Mouse (Mus musculus) liver, embryonic 16.5 days (tissue): Measurements from ENCODE around the gene Clstn1. TPM values are rescaled to one million over a fixed set of nuclear protein-coding genes. Genes with fewer than 3 reads are reported as not detected.

ENCODE experiments used
- ATAC-seq: fragments of 200-750 bp; cut with Nextera tagmentation; 2 replicates; pipeline ENCODE4 v1.8.0; 2017; ENCODE audit warnings: low read depth, mild to moderate bottlenecking, moderate number of reproducible peaks, moderate library complexity
- H3K27ac ChIP-seq: fragments of 300-500 bp; sonication (generic); 2 replicates; pipeline ENCODE4 v1.5.1; 2014; ENCODE audit warnings: mild to moderate bottlenecking, low read length
- H3K27me3 ChIP-seq: fragments of 300-500 bp; sonication (generic); 2 replicates; pipeline ENCODE4 v1.6.1; 2014; ENCODE audit warnings: low read depth, low read length, mixed read lengths; ENCODE audit not compliant: control insufficient read depth, insufficient read depth
- H3K36me3 ChIP-seq: fragments of 300-500 bp; sonication (generic); 2 replicates; pipeline ENCODE4 v1.6.1; 2014; ENCODE audit warnings: mild to moderate bottlenecking; ENCODE audit not compliant: control insufficient read depth, insufficient read depth
- H3K4me1 ChIP-seq: fragments of 300-500 bp; sonication (generic); 2 replicates; pipeline ENCODE4 v1.6.1; 2014; ENCODE audit warnings: low read depth, low read length, mixed read lengths; ENCODE audit not compliant: control insufficient read depth
- H3K4me2 ChIP-seq: fragments of 300-500 bp; sonication (generic); 2 replicates; pipeline ENCODE4 v1.6.1; 2014; ENCODE audit warnings: low read depth, low read length, mixed read lengths
- H3K4me3 ChIP-seq: fragments of 300-500 bp; sonication (generic); 2 replicates; pipeline ENCODE4 v1.5.1; 2014; ENCODE audit warnings: low read depth, mild to moderate bottlenecking, low read length
- H3K9ac ChIP-seq: fragments of 300-500 bp; sonication (generic); 2 replicates; pipeline ENCODE4 v1.6.1; 2014; ENCODE audit warnings: low read depth, low read length
- H3K9me3 ChIP-seq: fragments of 300-500 bp; sonication (generic); replicated peaks from 2 replicates; pipeline ENCODE4 v1.6.1; 2016; ENCODE audit warnings: low read length; ENCODE audit not compliant: control insufficient read depth
- WGBS: fragments of 180-500 bp; shearing (Covaris S2); extraction: QIAGEN DNeasy Blood & Tissue Kit; methylation state at CpG from one replicate; pipeline ENCODE4 v1.1.7; 2014; ENCODE audit not compliant: insufficient replicate concordance; 5-methylcytosine and 5-hydroxymethylcytosine counted together
- polyA plus RNA-seq: library from polyadenylated mRNA; unstranded; fragments of >200 nt; fragmentation: Nextera tagmentation; extraction: Ambion mirVana; gene quantifications from 2 replicates; pipeline ENCODE4 v1.2.1, GENCODE M21; 2015

Gene Clstn1
- 1.1 and 1.4 TPM in 2 replicates for polyA plus RNA-seq

DNA sequence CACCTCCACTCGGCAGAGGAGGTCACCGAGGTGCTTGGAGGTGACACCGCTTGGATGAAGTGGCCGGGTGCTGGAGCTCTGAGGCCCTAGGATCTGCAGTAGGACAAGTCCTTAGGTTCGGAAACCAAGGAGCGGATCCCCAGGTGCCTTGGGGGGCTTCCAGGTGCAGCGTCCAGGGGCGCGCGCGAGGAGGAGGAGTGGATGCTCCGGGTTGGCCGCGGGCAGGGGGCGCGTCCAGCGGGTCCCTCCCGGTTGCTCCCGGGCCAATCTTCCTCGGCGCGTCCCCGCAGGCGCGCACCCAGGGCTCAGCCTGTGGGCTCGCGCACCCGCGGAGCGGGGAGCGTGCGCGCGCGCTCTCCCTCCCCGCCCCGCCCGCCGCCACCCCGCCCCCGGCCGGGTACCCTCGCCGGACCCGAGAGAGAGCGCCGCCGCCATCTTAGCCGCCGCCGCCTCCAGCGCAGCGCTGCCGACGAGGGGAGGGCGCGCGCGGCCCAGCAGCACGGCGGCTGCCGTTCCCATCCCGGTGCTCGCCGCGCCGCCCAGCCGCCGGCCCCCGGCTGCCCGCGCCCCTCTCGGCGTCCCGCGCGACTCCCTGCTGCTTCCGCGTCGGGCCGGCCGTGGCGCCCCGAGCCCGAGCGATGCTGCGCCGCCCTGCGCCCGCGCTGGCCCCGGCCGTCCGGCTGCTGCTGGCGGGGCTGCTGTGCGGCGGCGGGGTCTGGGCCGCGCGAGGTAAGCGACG is at the start of gene Clstn1:
Gene Clstn1, plus strand, starts transcription at position 425 of the 739 bp plus-strand sequence.
- Histone ChIP-seq H3K9me3 (no peaks in the 10 kb centered on the region), H3K4me2 (peak within 1 kb of the TSS; percentile 70), H3K9ac (peak within 1 kb of the TSS; percentile 24; the same call in 1 of the 2 replicates), H3K4me3 (peak within 1 kb of the TSS; percentile 63), H3K4me1 (no peaks in the 10 kb centered on the region; the same call in none of the 2 replicates), H3K36me3 (no peaks in the 10 kb centered on the region), H3K27ac (no peak within 1 kb of the TSS), H3K27me3 (peaks cover 55% of the 10 kb centered on the region)
- ATAC-seq, result peak; percentile 24; the same call in 1 of the 2 replicates
- 1% methylated on average over 70 of the region's 103 CpGs for WGBS

DNA sequence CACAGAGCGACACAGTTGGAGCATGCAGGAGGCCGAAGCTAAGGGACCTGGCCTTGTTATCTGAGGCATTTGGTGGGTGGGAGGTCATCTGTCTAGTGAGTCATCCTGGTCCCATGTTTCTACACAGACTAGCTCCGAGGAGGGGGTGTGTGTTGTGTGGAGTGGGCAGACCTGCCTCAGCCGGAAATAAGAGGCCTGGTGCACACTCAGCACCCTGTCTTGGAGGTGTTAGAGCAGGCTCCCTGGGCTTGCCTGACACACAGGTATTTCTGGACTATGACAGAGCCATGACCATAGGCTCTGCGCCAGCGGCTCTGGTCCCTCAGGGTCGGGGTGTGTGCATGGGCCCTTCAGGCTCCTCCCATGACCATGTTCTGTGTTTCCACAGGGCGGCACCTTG is 46.8 kb upstream of the Clstn1 start:
- Histone ChIP-seq H3K27ac (no peak overlapping the region), H3K27me3 (no peaks in the 10 kb centered on the region), H3K36me3 (no peaks in the 10 kb centered on the region), H3K9me3 (no peaks in the 10 kb centered on the region), H3K4me2 (no peak overlapping the region), H3K4me3 (no peak overlapping the region), H3K4me1 (no peaks in the 10 kb centered on the region), H3K9ac (no peak overlapping the region)
- WGBS, result 64% methylated on average over 8 of the region's 8 CpGs
- no peak for ATAC-seq

DNA sequence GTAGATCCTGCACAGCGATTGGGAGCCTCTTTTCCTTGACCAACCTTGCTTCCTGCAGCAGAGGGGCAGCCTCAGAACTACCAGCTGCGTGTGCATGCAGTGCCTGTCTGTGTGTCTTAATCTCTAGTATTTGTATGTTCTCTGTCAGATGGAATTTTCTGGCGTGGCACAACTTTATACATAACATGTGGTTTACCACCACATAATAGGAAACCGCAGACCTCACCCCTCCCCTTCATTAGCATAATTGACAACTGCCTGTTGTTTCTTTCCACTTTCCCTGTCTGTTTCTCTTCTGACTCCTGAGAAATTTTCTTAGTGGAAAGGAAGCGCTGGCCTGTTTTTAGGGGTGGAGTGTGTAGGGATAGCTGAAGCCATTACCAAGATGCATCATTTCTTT is 44.3 kb upstream of the Clstn1 start:
- Histone ChIP-seq H3K4me3 (no peak overlapping the region), H3K4me2 (no peak overlapping the region), H3K36me3 (no peaks in the 10 kb centered on the region), H3K27me3 (no peaks in the 10 kb centered on the region), H3K27ac (no peak overlapping the region), H3K9ac (no peak overlapping the region), H3K4me1 (no peaks in the 10 kb centered on the region), H3K9me3 (no peaks in the 10 kb centered on the region)
- no peak for ATAC-seq
- WGBS, result 37% methylated on average over 5 of the region's 5 CpGs

DNA sequence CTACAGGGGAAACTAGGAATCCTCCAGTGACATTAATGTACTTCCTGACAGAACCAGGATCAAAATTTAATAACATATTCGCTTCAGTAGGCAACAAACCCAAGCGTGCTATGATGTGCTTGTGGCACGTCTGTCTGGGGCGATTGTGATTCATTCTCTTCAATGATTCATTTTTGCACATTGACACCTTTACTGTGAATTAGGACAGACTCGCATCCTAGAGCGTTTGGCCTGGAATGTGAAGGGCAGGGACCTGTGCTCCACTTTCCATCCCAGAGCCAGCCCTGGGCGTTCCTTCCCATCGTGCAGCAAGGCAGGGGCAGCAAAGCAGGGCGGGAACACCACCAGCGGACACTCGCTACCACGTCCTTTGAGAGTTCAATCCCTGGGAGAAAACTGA is 43.8 kb upstream of the Clstn1 start:
- no peak overlapping the region for H3K4me2 ChIP-seq
- no peak overlapping the region for H3K27ac ChIP-seq
- H3K4me1 ChIP-seq, result no peaks in the 10 kb centered on the region
- 64% methylated on average over 12 of the region's 12 CpGs for WGBS
- no peak overlapping the region for H3K9ac ChIP-seq
- H3K36me3 ChIP-seq, result no peaks in the 10 kb centered on the region
- no peaks in the 10 kb centered on the region for H3K27me3 ChIP-seq
- no peak overlapping the region for H3K4me3 ChIP-seq
- H3K9me3 ChIP-seq, result no peaks in the 10 kb centered on the region
- no peak for ATAC-seq

DNA sequence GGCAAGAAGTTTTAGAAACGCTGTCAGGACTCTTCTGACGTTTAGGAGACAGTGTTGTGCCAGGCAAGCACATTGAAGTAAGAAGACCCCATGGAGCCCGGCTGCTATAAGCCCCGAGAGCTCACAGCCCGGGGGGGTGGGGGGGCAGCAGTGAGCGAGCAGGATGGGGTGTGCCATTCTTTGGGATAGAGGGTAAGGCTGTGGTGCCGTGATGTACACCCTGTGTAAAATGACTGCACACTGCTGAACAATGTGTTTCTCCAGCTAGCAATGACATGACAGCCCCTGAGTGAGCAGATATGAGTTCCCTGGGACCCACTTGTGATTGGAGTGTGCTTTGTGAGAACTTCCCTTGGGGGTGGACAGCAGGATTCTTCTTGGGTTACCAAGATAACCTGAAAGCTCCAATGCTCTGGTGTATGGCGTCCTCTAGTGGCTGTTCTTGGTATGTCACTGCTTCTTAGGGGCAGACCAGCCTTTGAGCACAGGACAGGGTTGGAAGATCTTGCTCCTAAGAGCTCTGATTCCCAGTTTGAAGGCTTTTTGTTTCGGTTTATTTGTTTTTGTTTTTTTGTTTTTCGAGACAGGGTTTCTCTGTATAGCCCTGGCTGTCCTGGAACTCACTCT is 43.2 kb upstream of the Clstn1 start:
- Histone ChIP-seq H3K4me1 (no peaks in the 10 kb centered on the region), H3K27me3 (no peaks in the 10 kb centered on the region), H3K9ac (no peak overlapping the region), H3K27ac (no peak overlapping the region), H3K4me2 (no peak overlapping the region), H3K9me3 (no peaks in the 10 kb centered on the region), H3K36me3 (no peaks in the 10 kb centered on the region), H3K4me3 (no peak overlapping the region)
- 38% methylated on average over 10 of the region's 10 CpGs for WGBS
- no peak for ATAC-seq

DNA sequence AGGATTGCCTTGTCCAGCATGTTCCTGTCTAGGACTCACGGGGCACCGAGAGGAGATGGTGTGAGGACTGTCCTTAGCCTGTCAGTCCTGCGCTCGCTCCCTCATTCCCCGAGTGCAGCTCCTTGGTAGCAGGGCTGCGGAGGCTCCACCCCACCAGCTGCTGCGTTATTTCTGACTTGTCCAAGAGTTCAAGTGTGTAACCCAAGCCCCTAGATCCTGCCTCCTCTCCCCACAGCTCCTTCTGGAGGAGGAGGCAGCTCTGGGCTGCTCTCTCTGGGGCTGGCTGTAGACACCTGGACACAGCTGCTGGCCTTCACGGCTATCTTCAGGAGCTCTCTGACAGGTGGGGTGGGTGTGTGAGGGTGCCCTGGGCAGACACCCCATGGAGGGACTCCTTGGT is 41.4 kb upstream of the Clstn1 start:
- Histone ChIP-seq H3K4me1 (no peaks in the 10 kb centered on the region), H3K9ac (no peak overlapping the region), H3K36me3 (no peaks in the 10 kb centered on the region), H3K4me3 (no peak overlapping the region), H3K27me3 (no peaks in the 10 kb centered on the region), H3K4me2 (no peak overlapping the region), H3K9me3 (no peaks in the 10 kb centered on the region), H3K27ac (no peak overlapping the region)
- WGBS, result 80% methylated on average over 8 of the region's 8 CpGs
- ATAC-seq, result no peak

DNA sequence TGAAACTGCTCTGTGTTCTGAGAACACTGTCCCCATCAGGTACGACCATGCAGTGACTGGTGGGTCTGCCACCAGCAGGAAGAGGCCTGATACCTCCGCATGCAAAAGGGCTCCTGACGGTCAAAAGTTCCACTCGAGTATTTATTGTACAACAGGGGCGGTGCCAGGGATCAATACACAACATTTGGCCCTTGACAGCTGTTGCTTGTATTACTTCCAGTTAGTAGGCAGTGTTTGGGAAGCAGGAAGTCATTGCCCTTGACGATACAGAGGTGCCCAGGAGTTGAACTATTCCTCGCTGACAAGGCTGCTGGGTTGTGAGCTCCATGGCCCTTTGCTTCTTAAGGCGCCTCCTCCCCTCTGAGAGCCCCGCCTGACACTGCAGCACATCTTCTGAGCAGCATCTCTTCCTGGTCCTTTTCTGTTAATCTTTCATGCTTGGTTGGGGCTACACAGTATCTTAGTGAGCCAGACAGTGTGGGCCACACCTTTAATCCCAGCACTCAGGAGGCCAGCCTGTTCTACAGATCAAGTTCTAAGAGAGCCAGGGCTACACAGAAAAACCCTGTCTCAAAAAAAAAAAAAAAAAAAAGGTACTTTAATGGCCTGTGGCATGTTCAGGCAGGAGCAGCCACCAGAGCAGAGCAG is 39.3 kb upstream of the Clstn1 start:
- 56% methylated on average over 9 of the region's 9 CpGs for WGBS
- no peak overlapping the region for H3K4me2 ChIP-seq
- ATAC-seq, result no peak
- H3K9ac ChIP-seq, result no peak overlapping the region
- H3K9me3 ChIP-seq, result no peaks in the 10 kb centered on the region
- no peak overlapping the region for H3K4me3 ChIP-seq
- no peak overlapping the region for H3K27ac ChIP-seq
- no peaks in the 10 kb centered on the region for H3K4me1 ChIP-seq
- H3K27me3 ChIP-seq, result no peaks in the 10 kb centered on the region
- no peaks in the 10 kb centered on the region for H3K36me3 ChIP-seq

DNA sequence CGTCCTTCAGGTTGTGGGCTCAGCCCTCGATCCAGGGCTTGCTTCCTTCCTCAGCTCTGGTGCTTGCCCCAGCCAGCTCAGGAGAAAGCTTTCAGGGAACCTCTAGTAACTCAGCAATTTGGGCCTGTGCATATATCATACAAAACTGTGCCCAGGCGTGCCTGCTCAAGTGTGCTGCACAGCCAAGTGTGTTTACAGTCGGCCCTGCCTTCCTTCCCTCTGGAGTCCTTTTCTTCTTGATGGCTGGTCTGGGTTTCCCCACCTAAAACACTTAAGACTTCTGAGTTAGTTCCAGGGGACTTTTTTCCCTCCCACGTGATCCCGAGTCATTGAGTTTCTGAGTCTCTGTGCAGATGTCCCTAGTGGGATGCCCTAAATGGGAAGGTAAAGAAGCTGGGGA is 38.7 kb upstream of the Clstn1 start:
- Histone ChIP-seq H3K4me3 (no peak overlapping the region), H3K27me3 (no peaks in the 10 kb centered on the region), H3K36me3 (no peaks in the 10 kb centered on the region), H3K9ac (no peak overlapping the region), H3K4me2 (no peak overlapping the region), H3K9me3 (no peaks in the 10 kb centered on the region), H3K27ac (no peak overlapping the region), H3K4me1 (no peaks in the 10 kb centered on the region)
- whole genome bisulfite sequencing, result 61% methylated on average over 6 of the region's 6 CpGs
- no peak for ATAC-seq
